Mouse (Mus musculus): Measurements from ENCODE around the gene Prickle3. TPM values are rescaled to one million over a fixed set of nuclear protein-coding genes. Genes with fewer than 3 reads are reported as not detected.

The Prickle3 gene
- 2.7 TPM for polyA plus RNA-seq (2014; fragmentation: Illumina TruSeq; extraction: RNeasy Lipid Tissue Mini Kit (QIAGEN cat#74804); ENCODE audit: low read depth, low replicate concordance)

DNA sequence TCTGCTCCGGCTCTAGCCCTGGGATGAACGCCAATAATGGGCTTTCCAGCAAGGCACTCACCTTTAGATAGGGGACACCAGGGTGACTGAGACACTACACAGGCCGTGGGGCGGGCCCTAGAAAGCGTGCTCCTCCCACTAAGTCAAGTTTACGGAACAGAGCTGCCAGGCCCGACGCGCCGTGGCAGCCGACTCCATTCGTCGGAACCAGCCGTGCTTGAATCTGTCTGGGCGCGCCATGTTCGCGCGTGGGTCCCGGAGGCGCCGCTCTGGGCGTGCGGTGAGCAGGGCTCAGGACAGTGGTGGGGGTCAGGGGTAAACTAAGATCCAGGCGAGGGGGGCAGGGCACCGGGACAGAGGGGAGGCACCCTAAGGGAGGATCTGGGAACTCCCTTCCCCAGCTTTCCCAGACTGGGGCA, at the start of gene Prickle3:
Gene Prickle3, plus strand, starts transcription at position 40 of the 419 bp plus-strand sequence.

GRCm38 (mm10) chrX:7638401-7639091, 18.5 kb upstream of the Prickle3 start, which contains the start of gene Syp:
Syp (plus strand) TSS chrX:7638471.

DNA sequence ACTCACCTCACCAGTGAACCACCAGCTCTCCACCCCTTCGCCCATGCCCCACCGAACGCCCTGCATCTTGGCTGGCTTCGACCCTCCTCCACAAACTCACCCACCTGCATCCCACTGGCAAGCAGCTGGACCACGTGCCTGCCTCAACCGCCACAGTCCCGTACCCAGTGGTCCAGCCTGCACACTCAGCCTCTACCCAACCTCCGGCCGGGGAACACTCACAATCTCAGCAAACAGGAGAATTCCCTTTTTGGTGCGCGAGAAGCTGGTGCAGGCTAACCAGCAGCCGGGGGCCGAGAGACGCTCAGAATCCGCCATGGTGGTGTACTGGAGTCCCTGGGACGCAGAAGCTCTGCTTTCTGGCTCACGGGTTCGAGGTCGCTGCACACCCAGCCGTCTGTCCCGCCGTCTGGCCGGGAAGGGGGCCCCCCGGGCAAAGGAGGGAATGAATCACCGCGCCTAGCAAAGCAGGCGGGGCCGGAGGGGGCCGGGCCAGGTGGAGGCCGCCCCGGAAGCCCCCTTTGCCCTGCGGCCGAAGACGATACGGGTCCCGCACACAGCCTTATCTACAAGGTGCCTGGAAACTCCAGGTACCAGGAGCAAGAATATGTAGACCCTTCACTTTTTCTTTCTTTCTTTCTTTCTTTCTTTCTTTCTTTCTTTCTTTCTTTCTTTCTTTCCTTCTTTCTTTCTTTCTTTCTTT, 14.0 kb downstream of the Prickle3 start, which contains the start of gene Plp2:
Gene Plp2, minus strand, starts transcription at position 470 of the 703 bp plus-strand sequence.

GRCm38 (mm10) chrX:7680864-7681263, 23.8 kb downstream of the Prickle3 start, which contains the start of gene Magix:
Magix (minus strand) TSS chrX:7681251.

DNA sequence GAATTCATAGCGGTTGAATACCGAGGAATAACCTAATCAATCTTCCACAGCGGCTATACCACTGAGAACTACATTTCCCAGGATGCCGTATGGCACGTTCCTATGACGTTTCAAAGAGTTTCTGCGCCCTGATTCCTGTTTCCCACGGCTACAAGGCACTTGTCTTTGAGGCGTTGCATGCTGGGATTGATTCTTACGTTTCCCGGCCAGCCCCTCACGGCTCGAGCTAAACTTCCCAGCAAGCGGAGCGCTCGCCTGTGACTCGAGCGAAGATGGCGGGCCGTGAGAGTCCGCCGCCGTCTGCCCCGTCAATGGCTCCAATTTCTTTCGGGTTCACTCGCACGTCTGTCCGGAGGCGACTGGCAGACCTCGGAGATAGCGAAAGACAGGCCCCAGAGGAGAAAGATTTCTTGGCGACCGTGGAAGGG, 39.9 kb downstream of the Prickle3 start, which contains the start of gene Gpkow:
Gene Gpkow, plus strand, starts transcription at position 178 of the 428 bp plus-strand sequence.

DNA sequence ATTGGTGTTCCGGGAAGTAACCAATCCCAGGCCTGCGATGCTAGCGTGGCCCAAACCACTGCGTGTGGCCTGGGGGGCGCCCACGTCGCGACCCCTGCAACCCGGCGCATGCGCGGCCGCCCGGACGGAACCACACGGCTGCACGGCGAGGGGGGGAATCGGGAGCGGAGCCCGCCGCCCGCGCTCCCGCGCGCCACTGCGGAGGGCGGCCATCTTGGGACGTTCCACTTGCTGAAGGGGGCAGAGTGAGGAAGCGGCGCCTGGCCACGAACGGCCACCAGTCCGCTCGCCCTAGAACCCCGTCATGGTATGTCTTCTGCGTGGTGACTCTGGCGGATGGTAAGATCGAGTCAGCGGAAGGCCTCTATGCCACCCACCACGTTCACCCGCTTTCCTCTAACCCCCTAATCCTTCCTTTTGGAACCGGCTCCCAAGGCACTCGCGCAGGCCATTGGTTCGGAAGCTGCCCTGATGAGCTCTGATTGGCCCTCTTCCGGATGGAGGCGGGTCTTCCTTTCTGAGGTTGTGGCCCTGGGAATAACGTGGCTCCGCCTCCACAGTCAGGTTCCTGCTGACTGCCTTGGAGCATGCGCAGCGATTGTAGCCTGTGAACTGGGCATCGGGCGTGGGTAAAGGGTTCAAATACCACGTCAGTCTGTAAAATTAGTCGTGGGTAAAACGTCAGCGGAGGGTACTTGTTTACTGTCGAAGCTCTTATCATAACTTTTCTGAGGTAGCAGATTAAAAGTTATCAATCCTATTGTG, 57.3 kb downstream of the Prickle3 start, which contains the start of gene Wdr45:
Gene Wdr45, plus strand, starts transcription at position 199 of the 765 bp plus-strand sequence.

Other genes with a start within 250 kb of the Prickle3 start
- gene Foxp3, start 83.6 kb upstream of the Prickle3 start, polyA plus RNA-seq (2014; fragmentation: Illumina TruSeq; extraction: RNeasy Lipid Tissue Mini Kit (QIAGEN cat#74804); ENCODE audit: low read depth, low replicate concordance), result 0.34 TPM
- gene Ppp1r3f, start 83.0 kb upstream of the Prickle3 start, polyA plus RNA-seq (2014; fragmentation: Illumina TruSeq; extraction: RNeasy Lipid Tissue Mini Kit (QIAGEN cat#74804); ENCODE audit: low read depth, low replicate concordance), result not detected
- gene Ccdc22, start 51.7 kb upstream of the Prickle3 start, polyA plus RNA-seq (2014; fragmentation: Illumina TruSeq; extraction: RNeasy Lipid Tissue Mini Kit (QIAGEN cat#74804); ENCODE audit: low read depth, low replicate concordance), result 2.4 TPM
- gene Cacna1f, start 50.2 kb upstream of the Prickle3 start, polyA plus RNA-seq (2014; fragmentation: Illumina TruSeq; extraction: RNeasy Lipid Tissue Mini Kit (QIAGEN cat#74804); ENCODE audit: low read depth, low replicate concordance), result not detected
- 0.45 TPM for gene Syp, start 18.8 kb upstream of the Prickle3 start, polyA plus RNA-seq (2014; fragmentation: Illumina TruSeq; extraction: RNeasy Lipid Tissue Mini Kit (QIAGEN cat#74804); ENCODE audit: low read depth, low replicate concordance)
- gene Plp2, start 14.1 kb downstream of the Prickle3 start, polyA plus RNA-seq (2014; fragmentation: Illumina TruSeq; extraction: RNeasy Lipid Tissue Mini Kit (QIAGEN cat#74804); ENCODE audit: low read depth, low replicate concordance), result 1.5 TPM
- 4.8 TPM for gene Magix, start 24.0 kb downstream of the Prickle3 start, polyA plus RNA-seq (2014; fragmentation: Illumina TruSeq; extraction: RNeasy Lipid Tissue Mini Kit (QIAGEN cat#74804); ENCODE audit: low read depth, low replicate concordance)
- 18.2 TPM for gene Gpkow, start 39.9 kb downstream of the Prickle3 start, polyA plus RNA-seq (2014; fragmentation: Illumina TruSeq; extraction: RNeasy Lipid Tissue Mini Kit (QIAGEN cat#74804); ENCODE audit: low read depth, low replicate concordance)
- 12.3 TPM for gene Wdr45, start 57.1 kb downstream of the Prickle3 start, polyA plus RNA-seq (2014; fragmentation: Illumina TruSeq; extraction: RNeasy Lipid Tissue Mini Kit (QIAGEN cat#74804); ENCODE audit: low read depth, low replicate concordance)
- gene Gm45208, start 65.0 kb downstream of the Prickle3 start, polyA plus RNA-seq (2014; fragmentation: Illumina TruSeq; extraction: RNeasy Lipid Tissue Mini Kit (QIAGEN cat#74804); ENCODE audit: low read depth, low replicate concordance), result not detected
- 2.0 TPM for gene Praf2, start 71.2 kb downstream of the Prickle3 start, polyA plus RNA-seq (2014; fragmentation: Illumina TruSeq; extraction: RNeasy Lipid Tissue Mini Kit (QIAGEN cat#74804); ENCODE audit: low read depth, low replicate concordance)
- 0.26 TPM for gene Ccdc120, start 93.6 kb downstream of the Prickle3 start, polyA plus RNA-seq (2014; fragmentation: Illumina TruSeq; extraction: RNeasy Lipid Tissue Mini Kit (QIAGEN cat#74804); ENCODE audit: low read depth, low replicate concordance)
- gene Tfe3, start 105.3 kb downstream of the Prickle3 start, polyA plus RNA-seq (2014; fragmentation: Illumina TruSeq; extraction: RNeasy Lipid Tissue Mini Kit (QIAGEN cat#74804); ENCODE audit: low read depth, low replicate concordance), result 4.8 TPM
- gene Gripap1, start 132.5 kb downstream of the Prickle3 start, polyA plus RNA-seq (2014; fragmentation: Illumina TruSeq; extraction: RNeasy Lipid Tissue Mini Kit (QIAGEN cat#74804); ENCODE audit: low read depth, low replicate concordance), result 16.7 TPM
- not detected for gene Kcnd1, start 165.0 kb downstream of the Prickle3 start, polyA plus RNA-seq (2014; fragmentation: Illumina TruSeq; extraction: RNeasy Lipid Tissue Mini Kit (QIAGEN cat#74804); ENCODE audit: low read depth, low replicate concordance)
- 24.3 TPM for gene Otud5, start 184.1 kb downstream of the Prickle3 start, polyA plus RNA-seq (2014; fragmentation: Illumina TruSeq; extraction: RNeasy Lipid Tissue Mini Kit (QIAGEN cat#74804); ENCODE audit: low read depth, low replicate concordance)
- gene Pim2, start 221.0 kb downstream of the Prickle3 start, polyA plus RNA-seq (2014; fragmentation: Illumina TruSeq; extraction: RNeasy Lipid Tissue Mini Kit (QIAGEN cat#74804); ENCODE audit: low read depth, low replicate concordance), result 2.3 TPM
- gene Slc35a2, start 226.8 kb downstream of the Prickle3 start, polyA plus RNA-seq (2014; fragmentation: Illumina TruSeq; extraction: RNeasy Lipid Tissue Mini Kit (QIAGEN cat#74804); ENCODE audit: low read depth, low replicate concordance), result 3.7 TPM
- gene Pqbp1, start 242.0 kb downstream of the Prickle3 start, polyA plus RNA-seq (2014; fragmentation: Illumina TruSeq; extraction: RNeasy Lipid Tissue Mini Kit (QIAGEN cat#74804); ENCODE audit: low read depth, low replicate concordance), result 13.4 TPM
- 4.2 TPM for gene Timm17b, start 242.1 kb downstream of the Prickle3 start, polyA plus RNA-seq (2014; fragmentation: Illumina TruSeq; extraction: RNeasy Lipid Tissue Mini Kit (QIAGEN cat#74804); ENCODE audit: low read depth, low replicate concordance)

Data from liver, adult 10 weeks (tissue).